Comparison of ENCODE assay signal across 7 mouse cellular contexts in genomic region chr11:99042834-99043431, GRCm38 (mm10). TPM values are rescaled to one million over a fixed set of nuclear protein-coding genes. Genes with fewer than 3 reads are reported as not detected.
DNase-seq lines count a peak whose midpoint lies in the region; ATAC-seq lines count a peak whose summit lies in the region.

No protein-coding gene starts in this region.

- no peaks in the 10 kb centered on the region for H3K36me3 ChIP-seq in heart, embryonic 16.5 days (ENCODE audit: control insufficient read depth, insufficient read depth)
- no peaks in the 10 kb centered on the region for H3K36me3 ChIP-seq in megakaryocyte, embryonic 14.5 days (replicated peaks; ENCODE audit: low read length)

- H3K27me3 ChIP-seq in heart, embryonic 16.5 days (ENCODE audit: control insufficient read depth, insufficient read depth, low read length) = 0 out of 2 replicates have a peak, but pooled peaks cover 2% of the 10 kb centered on the region
- H3K27me3 ChIP-seq in megakaryocyte, embryonic 14.5 days (replicated peaks) = peaks cover 69% of the 10 kb centered on the region

- H3K4me2 ChIP-seq in heart, embryonic 16.5 days (ENCODE audit: low read depth, low read length) = peak overlapping the region; percentile 98

- DNase-seq in MN1 (ENCODE audit: low spot score) = peak; percentile 68
- peak; percentile 77 for DNase-seq in kidney, postnatal 10 days
- no peak for DNase-seq in left cerebral cortex, adult 9 months (ENCODE audit: low spot score in 2 of 2)

- H3K9me3 ChIP-seq in heart, embryonic 16.5 days (replicated peaks; ENCODE audit: control insufficient read depth, low read length) = no peaks in the 10 kb centered on the region
- no peaks in the 10 kb centered on the region for H3K9me3 ChIP-seq in megakaryocyte, embryonic 14.5 days

- H3K4me1 ChIP-seq in brown adipose tissue, adult 24 weeks (ENCODE audit: control insufficient read depth, insufficient read depth, insufficient read length, low read length) = peaks cover 33% of the 10 kb centered on the region
- H3K4me1 ChIP-seq in heart, embryonic 16.5 days (ENCODE audit: control insufficient read depth, insufficient read depth, low read length) = peaks cover 36% of the 10 kb centered on the region
- H3K4me1 ChIP-seq in megakaryocyte, embryonic 14.5 days = peaks cover 45% of the 10 kb centered on the region

- WGBS in heart, embryonic 16.5 days = 33% methylated on average over 12 of the region's 12 CpGs

- H3K27ac ChIP-seq in brown adipose tissue, adult 24 weeks (replicated peaks; ENCODE audit: low read depth, low read length) = peak overlapping the region; percentile 94
- peak overlapping the region; percentile 79 for H3K27ac ChIP-seq in heart, embryonic 16.5 days (ENCODE audit: low read length)

- peak overlapping the region; percentile 84 for H3K9ac ChIP-seq in heart, embryonic 16.5 days (ENCODE audit: low read length)

- no peak for ATAC-seq in heart, embryonic 16.5 days (replicated peaks; ENCODE audit: extremely low read depth, insufficient read depth, low FRiP score)
- ATAC-seq in megakaryocyte-erythroid progenitor cell, adult 5-6 weeks (replicated peaks; ENCODE audit: low FRiP score, low TSS enrichment, poor library complexity, severe bottlenecking) = no peak

- H3K4me3 ChIP-seq in brown adipose tissue, adult 24 weeks (ENCODE audit: insufficient read depth, low read depth, low read length) = peak overlapping the region; percentile 65
- peak overlapping the region; percentile 68 for H3K4me3 ChIP-seq in heart, embryonic 16.5 days (ENCODE audit: low read length)
- H3K4me3 ChIP-seq in megakaryocyte, embryonic 14.5 days (replicated peaks) = peak overlapping the region; percentile 92

RNA-seq across cellular contexts. Expression of gene Igfbp4, which starts 1.9 kb away (rescaled TPM):
- polyA plus RNA-seq in brown adipose tissue, adult 24 weeks (2012; ENCODE audit: insufficient read depth, insufficient read length, missing spikeins) = 63.5 and 77.4 TPM in 2 replicates
- 377 and 385 TPM in 2 replicates for polyA plus RNA-seq in heart, embryonic 16.5 days (2015; fragmentation: Nextera tagmentation; extraction: Ambion mirVana)
- 28.0 and 111 TPM in 2 replicates for polyA plus RNA-seq in megakaryocyte, embryonic 14.5 days (2012; ENCODE audit: insufficient read depth, low replicate concordance)
- total RNA-seq in megakaryocyte-erythroid progenitor cell, adult 5-6 weeks (2014; fragmentation: Nextera tagmentation) = 15.9 and 22.9 TPM in 2 replicates
- 23.5 and 68.2 TPM in 2 replicates for total RNA-seq in megakaryocyte-erythroid progenitor cell, adult 5-6 weeks (2017)

RNA-seq across cellular contexts. Expression of gene Top2a, which starts 18.9 kb away (rescaled TPM):
- polyA plus RNA-seq in brown adipose tissue, adult 24 weeks (2012; ENCODE audit: insufficient read depth, insufficient read length, missing spikeins) = 0.92 and 1.2 TPM in 2 replicates
- 162 and 179 TPM in 2 replicates for polyA plus RNA-seq in heart, embryonic 16.5 days (2015; fragmentation: Nextera tagmentation; extraction: Ambion mirVana)
- polyA plus RNA-seq in megakaryocyte, embryonic 14.5 days (2012; ENCODE audit: insufficient read depth, low replicate concordance) = 6.9 and 12.1 TPM in 2 replicates
- 363 and 371 TPM in 2 replicates for total RNA-seq in megakaryocyte-erythroid progenitor cell, adult 5-6 weeks (2014; fragmentation: Nextera tagmentation)
- total RNA-seq in megakaryocyte-erythroid progenitor cell, adult 5-6 weeks (2017) = 444 and 492 TPM in 2 replicates

RNA-seq across cellular contexts. Expression of gene Tns4, which starts 46.2 kb away (rescaled TPM):
- not detected in 2 replicates for polyA plus RNA-seq in brown adipose tissue, adult 24 weeks (2012; ENCODE audit: insufficient read depth, insufficient read length, missing spikeins)
- 0.06 and 0.71 TPM in 2 replicates for polyA plus RNA-seq in heart, embryonic 16.5 days (2015; fragmentation: Nextera tagmentation; extraction: Ambion mirVana)
- polyA plus RNA-seq in megakaryocyte, embryonic 14.5 days (2012; ENCODE audit: insufficient read depth, low replicate concordance) = 0.93 TPM in 1 of 2 replicates, not detected in the other
- total RNA-seq in megakaryocyte-erythroid progenitor cell, adult 5-6 weeks (2014; fragmentation: Nextera tagmentation) = not detected in 2 replicates
- total RNA-seq in megakaryocyte-erythroid progenitor cell, adult 5-6 weeks (2017) = not detected in 2 replicates

Comparison
In these comparisons a context has a peak if more than half of its experiments do, and no peak if none do; other contexts are left out.
1. DNase-seq: peak in MN1 (single experiment) and kidney, postnatal 10 days (single experiment); none in left cerebral cortex, adult 9 months (0 of 2).
2. RNA of gene Top2a, which starts 18.9 kb away (polyA plus RNA-seq): 162 to 179 TPM in heart, embryonic 16.5 days; 6.9 to 12.1 TPM in megakaryocyte, embryonic 14.5 days and 0.92 to 1.2 TPM in brown adipose tissue, adult 24 weeks; every median in the first group is over 10 times any median in the second.
3. Peak in every context shown above with its lines, with median percentiles within 50 percentile points of each other: H3K4me3 ChIP-seq.